Mouse (Mus musculus) spleen, postnatal 14 days (tissue): ENCODE data around the gene Cldn6.

ENCODE experiments used
- DNase-seq, 2 experiments: peaks; one replicate each; pipeline ENCODE4 v3.0.0; 2021 to 2022; ENCODE audit warnings: low spot score in 2 of 2

Gene Cldn6

GRCm38 (mm10) chr17:23722376-23723125 lies 43.5 kb downstream of the Cldn6 start, which contains the start of gene 1520401A03Rik:
Gene 1520401A03Rik, minus strand, starts transcription at chr17:23722783.
- no peak for DNase-seq

GRCm38 (mm10) chr17:23725477-23725876 lies 46.4 kb downstream of the Cldn6 start:
- no peak for DNase-seq

GRCm38 (mm10) chr17:23725999-23726757 lies 47.1 kb downstream of the Cldn6 start, which contains the start of gene Pkmyt1:
Gene Pkmyt1, plus strand, starts transcription at chr17:23726336.
- peak; percentile 93 to 95 for DNase-seq

- DNase-seq: peak in 1 of 2 experiments; percentile 46
These were observed 47.7 kb downstream of the Cldn6 start for GRCm38 (mm10) chr17:23726758-23727142.

GRCm38 (mm10) chr17:23730441-23730840 lies 51.4 kb downstream of the Cldn6 start:
- DNase-seq: no peak
